9 mouse cellular contexts compared by ENCODE assay signal in the genomic region with DNA sequence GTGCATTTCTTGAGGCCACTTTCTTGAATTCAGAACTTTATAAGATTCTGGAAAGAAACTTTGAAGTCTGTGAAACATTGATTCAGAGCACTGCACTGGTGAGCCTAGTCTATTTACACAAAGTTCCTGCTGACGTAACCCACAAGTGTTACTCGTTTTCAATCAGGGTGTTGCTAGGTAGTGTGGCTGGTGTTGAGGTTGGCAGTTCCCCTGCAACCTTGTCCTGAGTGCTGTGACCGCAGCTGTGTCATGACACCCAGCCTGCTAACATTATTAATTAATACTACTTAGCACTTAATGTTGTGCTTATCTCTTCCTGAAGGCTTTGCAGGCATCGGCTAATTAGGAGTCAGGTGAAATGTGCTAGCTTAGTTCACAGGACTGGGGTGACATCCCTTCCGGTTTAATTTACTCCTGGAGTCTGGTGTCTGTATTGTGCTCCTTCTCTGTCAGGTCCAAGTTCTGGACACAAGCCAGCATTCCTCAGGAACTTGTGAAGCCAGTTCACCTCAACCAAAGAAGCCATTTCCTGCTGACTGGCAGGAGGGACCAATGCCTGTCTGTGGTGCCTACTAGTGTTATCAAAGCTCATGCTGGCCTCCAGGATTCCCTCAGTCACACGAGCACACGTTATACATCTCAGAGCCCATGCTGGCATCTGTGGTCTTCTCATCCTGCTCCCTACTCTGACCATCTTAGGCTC. TPM values are rescaled to one million over a fixed set of nuclear protein-coding genes. Genes with fewer than 3 reads are reported as not detected.
A peak's percentile ranks its signal among the peaks of the same experiment; 100 is the strongest.
DNase-seq lines count a peak whose midpoint lies in the region; ATAC-seq and TF ChIP-seq lines count a peak whose summit lies in the region.
"Had no signal": no experiment of that assay in that cellular context is flagged by ENCODE, and none has a peak within 500 bp of the region (broad histone marks: within the 10 kb centered on the region; RNA-seq: fewer than 3 reads in every experiment).

No protein-coding gene starts in this region.

- H3K27ac ChIP-seq in embryonic facial prominence, embryonic 11.5 days (replicated peaks; ENCODE audit: low read depth, low read length), result peak overlapping the region; percentile 11
- H3K27ac ChIP-seq in limb, embryonic 14.5 days (replicated peaks; ENCODE audit: low read depth, low read length), result peak overlapping the region; percentile 66
- H3K27ac ChIP-seq: forebrain, embryonic 13.5 days had no signal

- no peak for TF ChIP-seq POLR2A in lung, adult 2 months (IDR thresholded peaks at IDR 0.05; ENCODE audit: borderline replicate concordance, extremely low read depth, low read depth, low read length)
- no peak for TF ChIP-seq POLR2A in limb, embryonic 14.5 days (IDR thresholded peaks at IDR 0.05; ENCODE audit: borderline replicate concordance, extremely low read depth, insufficient read depth, insufficient read length)

- no peak overlapping the region for H3K4me2 ChIP-seq in embryonic facial prominence, embryonic 11.5 days (ENCODE audit: low read depth, low read length)
- H3K4me2 ChIP-seq in limb, embryonic 14.5 days (replicated peaks; ENCODE audit: low read depth, low read length, severe bottlenecking), result no peak overlapping the region
- H3K4me2 ChIP-seq: forebrain, embryonic 13.5 days had no signal

- no peak overlapping the region for H3K4me3 ChIP-seq in lung, adult 2 months (replicated peaks; ENCODE audit: extremely low read depth, low read depth, low read length)
- H3K4me3 ChIP-seq in embryonic facial prominence, embryonic 11.5 days (ENCODE audit: low read depth, low read length), result no peak overlapping the region
- H3K4me3 ChIP-seq in limb, embryonic 14.5 days (replicated peaks; ENCODE audit: low read length), result no peak overlapping the region
- H3K4me3 ChIP-seq: forebrain, embryonic 13.5 days had no signal

- no peaks in the 10 kb centered on the region for H3K27me3 ChIP-seq in embryonic facial prominence, embryonic 11.5 days (ENCODE audit: control insufficient read depth, insufficient read depth, low read length)
- no peaks in the 10 kb centered on the region for H3K27me3 ChIP-seq in limb, embryonic 14.5 days (ENCODE audit: control insufficient read depth, insufficient read depth, low read length)
- H3K27me3 ChIP-seq: forebrain, embryonic 13.5 days had no signal

- no peaks in the 10 kb centered on the region for H3K36me3 ChIP-seq in embryonic facial prominence, embryonic 11.5 days (replicated peaks; ENCODE audit: control insufficient read depth, insufficient read depth, low read depth, low read length)
- no peaks in the 10 kb centered on the region for H3K36me3 ChIP-seq in limb, embryonic 14.5 days (ENCODE audit: control insufficient read depth, insufficient read depth, low read length)

- peak; percentile 16 to 18 for DNase-seq in cerebellum, postnatal 10 days
- DNase-seq in lung, adult 18-20 months, result peak; percentile 31 to 62
- DNase-seq in lung, adult 2 months, result no peak
- no peak for DNase-seq in embryonic facial prominence, embryonic 11.5 days (ENCODE audit: low spot score)
- DNase-seq in limb, embryonic 14.5 days (ENCODE audit: low spot score), result no peak
- DNase-seq in frontal cortex, postnatal 10 days (ENCODE audit: low spot score in 2 of 2), result no peak
- no peak for DNase-seq in layer of hippocampus, postnatal 14 days (ENCODE audit: low spot score in 2 of 2)

- 24% methylated on average over 7 of the region's 7 CpGs for WGBS in lung, adult 2 months
- 67% methylated on average over 7 of the region's 7 CpGs for WGBS in embryonic facial prominence, embryonic 11.5 days
- 49% methylated on average over 7 of the region's 7 CpGs for WGBS in limb, embryonic 14.5 days

- no peak overlapping the region for H3K9ac ChIP-seq in embryonic facial prominence, embryonic 11.5 days (replicated peaks; ENCODE audit: low read length)
- no peak overlapping the region for H3K9ac ChIP-seq in limb, embryonic 14.5 days (ENCODE audit: low read depth, low read length, severe bottlenecking)
- H3K9ac ChIP-seq: forebrain, embryonic 13.5 days had no signal

- TF ChIP-seq CTCF in lung, adult 2 months (IDR thresholded peaks at IDR 0.05; ENCODE audit: insufficient read depth, low read length), result no peak

- H3K9me3 ChIP-seq in embryonic facial prominence, embryonic 11.5 days (replicated peaks; ENCODE audit: control insufficient read depth, low read length), result no peaks in the 10 kb centered on the region
- no peaks in the 10 kb centered on the region for H3K9me3 ChIP-seq in limb, embryonic 14.5 days (ENCODE audit: control insufficient read depth, low read length)
- H3K9me3 ChIP-seq: forebrain, embryonic 13.5 days had no signal

- no peak for ATAC-seq in cerebellum, adult (ENCODE audit: insufficient number of reproducible peaks, low FRiP score, low TSS enrichment)
- 0 out of 2 replicates have a peak, but pooled peaks have one; percentile 5 for ATAC-seq in embryonic facial prominence, embryonic 11.5 days (replicated peaks; ENCODE audit: insufficient number of reproducible peaks, low FRiP score, low TSS enrichment, low read depth)
- ATAC-seq in limb, embryonic 14.5 days (ENCODE audit: low FRiP score, low read depth), result no peak

- H3K4me1 ChIP-seq in lung, adult 2 months (ENCODE audit: control insufficient read depth, insufficient read depth, low read length), result no peaks in the 10 kb centered on the region; the same call in 1 of the 2 replicates
- H3K4me1 ChIP-seq in embryonic facial prominence, embryonic 11.5 days (ENCODE audit: control insufficient read depth, insufficient read depth, low read length), result peaks cover 3% of the 10 kb centered on the region; the same call in 1 of the 2 replicates
- H3K4me1 ChIP-seq in limb, embryonic 14.5 days (ENCODE audit: control insufficient read depth, insufficient read depth, low read length), result peaks cover 18% of the 10 kb centered on the region

RNA-seq across cellular contexts. Expression of a gene that starts 50.5 kb away (rescaled TPM):
- polyA plus RNA-seq in lung, adult 2 months (2012; rRNA removed), result 0.05 TPM in 2 replicates
- 0.15 and 0.28 TPM in 2 replicates for polyA plus RNA-seq in embryonic facial prominence, embryonic 11.5 days (2014; fragmentation: Nextera tagmentation; extraction: Ambion mirVana)
- polyA plus RNA-seq in limb, embryonic 14.5 days (2012; rRNA removed), result 0.03 TPM in 1 of 2 replicates, not detected in the other
- 0.04 TPM in 2 replicates for polyA plus RNA-seq in limb, embryonic 14.5 days (2014; fragmentation: Nextera tagmentation; extraction: Ambion mirVana)
- total RNA-seq in layer of hippocampus, postnatal 14 days (2021), result 10 to 100 TPM; 68.7 to 69.1 TPM

Comparison
In these comparisons a context has a peak if more than half of its experiments do, and no peak if none do; other contexts are left out.
1. DNase-seq: peak in cerebellum, postnatal 10 days (2 of 2) and lung, adult 18-20 months (2 of 2); none in lung, adult 2 months (single experiment), embryonic facial prominence, embryonic 11.5 days (single experiment), limb, embryonic 14.5 days (single experiment), frontal cortex, postnatal 10 days (0 of 2) and layer of hippocampus, postnatal 14 days (0 of 2).